Mouse (Mus musculus): ENCODE measurements at regions not wholly inside any gene's neighbourhood (a gene's known extent, or its start where the extent isn't known, plus 50 kb on each side); places are given as distances from the start of the nearest gene placed in this dataset.

DNA sequence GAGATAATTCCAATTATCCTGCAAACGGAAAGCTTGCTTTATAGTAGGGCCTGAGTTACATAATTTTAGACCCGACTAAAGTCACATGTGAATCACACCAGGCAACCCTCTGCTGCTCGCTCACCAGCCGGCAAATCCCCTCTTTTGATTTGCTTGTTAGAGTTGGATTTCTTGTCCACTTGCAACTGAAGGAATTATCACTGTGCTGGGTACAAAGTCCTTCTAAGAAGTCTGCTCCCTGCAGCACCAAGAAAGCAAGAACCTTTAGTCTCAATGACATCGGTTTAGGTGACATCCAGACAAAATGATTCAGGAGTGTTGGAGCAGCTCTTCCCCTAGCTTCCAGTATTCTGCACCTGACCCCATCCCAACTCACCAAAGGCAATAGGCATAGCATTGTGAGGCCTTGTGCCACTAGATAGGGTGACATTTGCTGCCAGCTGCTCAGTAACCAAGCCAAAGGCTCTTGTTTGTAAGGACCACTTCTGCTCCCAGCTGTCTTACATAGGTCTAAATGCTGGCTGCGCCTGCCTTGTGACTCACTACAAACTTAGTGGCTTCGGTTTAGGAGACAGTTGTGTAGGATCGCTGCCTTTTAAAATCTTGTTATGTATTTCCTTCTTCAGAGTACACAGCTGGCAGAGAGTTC is 189.5 kb upstream of the Rreb1 start:
- no peak for TF ChIP-seq POLR2A (IDR thresholded peaks at IDR 0.05; ENCODE audit: insufficient read depth, low read depth, low read length)
- no peak for TF ChIP-seq CTCF (IDR thresholded peaks at IDR 0.05; ENCODE audit: insufficient read depth, low read depth, low read length)

Measured in olfactory bulb, adult 2 months (tissue).